Mouse (Mus musculus) C2C12 (cell line): ENCODE data around the gene Nudt8.

ENCODE experiments used
- CEBPB ChIP-seq: IDR thresholded peaks from one replicate; pipeline ENCODE4 v1.6.1; 2011; ENCODE audit warnings: low read depth, mild to moderate bottlenecking, control low read depth, moderate library complexity
- CTCF ChIP-seq: IDR thresholded peaks from one replicate; pipeline ENCODE4 v1.5.1; 2011; ENCODE audit not compliant: control insufficient read depth, insufficient read depth, insufficient read length
- MAX ChIP-seq: IDR thresholded peaks from one replicate; pipeline ENCODE4 v1.6.1; 2011; ENCODE audit warnings: mild to moderate bottlenecking, control low read depth
- USF1 ChIP-seq: IDR thresholded peaks from one replicate; pipeline ENCODE4 v1.6.1; 2011; ENCODE audit warnings: low read depth, mild to moderate bottlenecking, control low read depth, moderate library complexity

DNA sequence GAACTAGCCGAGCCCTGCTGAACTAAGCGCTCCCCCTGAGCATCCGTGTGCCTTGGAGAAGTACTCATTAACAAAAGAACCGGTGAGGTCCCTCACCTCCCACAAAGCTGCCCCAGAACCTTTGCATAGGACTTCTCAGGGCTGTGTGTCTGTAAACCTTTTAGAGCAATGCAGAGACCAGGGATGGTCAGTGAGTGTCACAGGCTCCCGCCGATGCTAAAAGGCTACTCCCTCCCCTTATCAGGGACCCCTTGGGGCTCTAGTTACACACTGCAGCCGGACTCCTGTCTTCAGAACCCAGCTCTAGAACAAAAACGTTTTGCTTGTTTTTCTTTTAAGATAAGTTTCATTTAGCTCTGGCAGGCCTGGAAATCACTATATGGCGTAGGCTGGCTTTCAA, 12.7 kb downstream of the Nudt8 start:
- no peak for TF ChIP-seq USF1
- TF ChIP-seq MAX = no peak
- no peak for TF ChIP-seq CEBPB
- TF ChIP-seq CTCF = no peak
